Mouse (Mus musculus): ENCODE measurements at regions not wholly inside any gene's neighbourhood (a gene's known extent, or its start where the extent isn't known, plus 50 kb on each side); places are given as distances from the start of the nearest gene placed in this dataset.

- no peak overlapping the region for H3K9ac ChIP-seq (ENCODE audit: low read depth, low read length)
- H3K27ac ChIP-seq (ENCODE audit: low read depth, low read length): no peak overlapping the region
- no peak for DNase-seq (ENCODE audit: low spot score)
- H3K36me3 ChIP-seq (ENCODE audit: control insufficient read depth, insufficient read depth, low read length): no peaks in the 10 kb centered on the region
- no peaks in the 10 kb centered on the region for H3K27me3 ChIP-seq (ENCODE audit: control insufficient read depth, insufficient read depth, low read length)
- no peak overlapping the region for H3K4me2 ChIP-seq (replicated peaks; ENCODE audit: low read depth, low read length)
- no peaks in the 10 kb centered on the region for H3K9me3 ChIP-seq (ENCODE audit: control insufficient read depth, low read length)
- no peak overlapping the region for H3K4me3 ChIP-seq (ENCODE audit: low read depth, low read length)
- H3K4me1 ChIP-seq (replicated peaks; ENCODE audit: control insufficient read depth, insufficient read depth, low read length): no peaks in the 10 kb centered on the region
- 90% methylated on average over 15 of the region's 15 CpGs for WGBS
- no peak for ATAC-seq (ENCODE audit: low FRiP score)
These were observed 161.4 kb downstream of the Nucb2 start for GRCm38 (mm10) chr7:116665581-116665980.

- Histone ChIP-seq H3K4me1 (replicated peaks; ENCODE audit: control insufficient read depth, insufficient read depth, low read length) (no peaks in the 10 kb centered on the region), H3K4me2 (replicated peaks; ENCODE audit: low read depth, low read length) (no peak overlapping the region), H3K27ac (ENCODE audit: low read depth, low read length) (no peak overlapping the region), H3K36me3 (ENCODE audit: control insufficient read depth, insufficient read depth, low read length) (no peaks in the 10 kb centered on the region), H3K9me3 (ENCODE audit: control insufficient read depth, low read length) (no peaks in the 10 kb centered on the region), H3K4me3 (ENCODE audit: low read depth, low read length) (no peak overlapping the region), H3K9ac (ENCODE audit: low read depth, low read length) (no peak overlapping the region), H3K27me3 (ENCODE audit: control insufficient read depth, insufficient read depth, low read length) (no peaks in the 10 kb centered on the region)
- 71% methylated on average over 16 of the region's 16 CpGs for WGBS
- peak; percentile 3 for DNase-seq (ENCODE audit: low spot score)
- no peak for ATAC-seq (ENCODE audit: low FRiP score)
These were observed 170.2 kb downstream of the Nucb2 start for GRCm38 (mm10) chr7:116674199-116675019.

GRCm38 (mm10) chr7:116676696-116677095, 172.5 kb downstream of the Nucb2 start:
- H3K9ac ChIP-seq (ENCODE audit: low read depth, low read length): no peak overlapping the region
- no peaks in the 10 kb centered on the region for H3K27me3 ChIP-seq (ENCODE audit: control insufficient read depth, insufficient read depth, low read length)
- no peak overlapping the region for H3K4me2 ChIP-seq (replicated peaks; ENCODE audit: low read depth, low read length)
- H3K27ac ChIP-seq (ENCODE audit: low read depth, low read length): no peak overlapping the region
- no peaks in the 10 kb centered on the region for H3K9me3 ChIP-seq (ENCODE audit: control insufficient read depth, low read length)
- no peaks in the 10 kb centered on the region for H3K4me1 ChIP-seq (replicated peaks; ENCODE audit: control insufficient read depth, insufficient read depth, low read length)
- no peaks in the 10 kb centered on the region for H3K36me3 ChIP-seq (ENCODE audit: control insufficient read depth, insufficient read depth, low read length)
- ATAC-seq (ENCODE audit: low FRiP score) (no peak), DNase-seq (ENCODE audit: low spot score) (no peak)
- no peak overlapping the region for H3K4me3 ChIP-seq (ENCODE audit: low read depth, low read length)
- 82% methylated on average over 1 of the region's 1 CpGs for WGBS

GRCm38 (mm10) chr7:116679195-116679594, 175.0 kb downstream of the Nucb2 start:
- Histone ChIP-seq H3K4me2 (replicated peaks; ENCODE audit: low read depth, low read length) (no peak overlapping the region), H3K9ac (ENCODE audit: low read depth, low read length) (no peak overlapping the region), H3K4me1 (replicated peaks; ENCODE audit: control insufficient read depth, insufficient read depth, low read length) (no peaks in the 10 kb centered on the region), H3K27me3 (ENCODE audit: control insufficient read depth, insufficient read depth, low read length) (no peaks in the 10 kb centered on the region), H3K27ac (ENCODE audit: low read depth, low read length) (no peak overlapping the region), H3K36me3 (ENCODE audit: control insufficient read depth, insufficient read depth, low read length) (no peaks in the 10 kb centered on the region), H3K4me3 (ENCODE audit: low read depth, low read length) (no peak overlapping the region), H3K9me3 (ENCODE audit: control insufficient read depth, low read length) (no peaks in the 10 kb centered on the region)
- DNase-seq (ENCODE audit: low spot score) (no peak), ATAC-seq (ENCODE audit: low FRiP score) (no peak)
- 82% methylated on average over 4 of the region's 4 CpGs for WGBS

GRCm38 (mm10) chr7:116680523-116680922, 176.4 kb downstream of the Nucb2 start:
- H3K4me3 ChIP-seq (ENCODE audit: low read depth, low read length): no peak overlapping the region
- H3K9me3 ChIP-seq (ENCODE audit: control insufficient read depth, low read length): no peaks in the 10 kb centered on the region
- no peak overlapping the region for H3K27ac ChIP-seq (ENCODE audit: low read depth, low read length)
- ATAC-seq (ENCODE audit: low FRiP score): no peak
- 80% methylated on average over 3 of the region's 3 CpGs for WGBS
- H3K27me3 ChIP-seq (ENCODE audit: control insufficient read depth, insufficient read depth, low read length): no peaks in the 10 kb centered on the region
- no peaks in the 10 kb centered on the region for H3K4me1 ChIP-seq (replicated peaks; ENCODE audit: control insufficient read depth, insufficient read depth, low read length)
- H3K4me2 ChIP-seq (replicated peaks; ENCODE audit: low read depth, low read length): no peak overlapping the region
- H3K9ac ChIP-seq (ENCODE audit: low read depth, low read length): no peak overlapping the region
- no peaks in the 10 kb centered on the region for H3K36me3 ChIP-seq (ENCODE audit: control insufficient read depth, insufficient read depth, low read length)
- DNase-seq (ENCODE audit: low spot score): no peak

- no peak overlapping the region for H3K4me2 ChIP-seq (replicated peaks; ENCODE audit: low read depth, low read length)
- no peaks in the 10 kb centered on the region for H3K4me1 ChIP-seq (replicated peaks; ENCODE audit: control insufficient read depth, insufficient read depth, low read length)
- ATAC-seq (ENCODE audit: low FRiP score): no peak
- no peak overlapping the region for H3K4me3 ChIP-seq (ENCODE audit: low read depth, low read length)
- no peak for DNase-seq (ENCODE audit: low spot score)
- H3K27me3 ChIP-seq (ENCODE audit: control insufficient read depth, insufficient read depth, low read length): no peaks in the 10 kb centered on the region
- no peak overlapping the region for H3K9ac ChIP-seq (ENCODE audit: low read depth, low read length)
- H3K36me3 ChIP-seq (ENCODE audit: control insufficient read depth, insufficient read depth, low read length): no peaks in the 10 kb centered on the region
- 62% methylated on average over 8 of the region's 8 CpGs for WGBS
- H3K9me3 ChIP-seq (ENCODE audit: control insufficient read depth, low read length): no peaks in the 10 kb centered on the region
- no peak overlapping the region for H3K27ac ChIP-seq (ENCODE audit: low read depth, low read length)
These were observed 177.1 kb downstream of the Nucb2 start for GRCm38 (mm10) chr7:116681268-116681667.

- H3K4me1 ChIP-seq (replicated peaks; ENCODE audit: control insufficient read depth, insufficient read depth, low read length): no peaks in the 10 kb centered on the region
- WGBS: 75% methylated on average over 2 of the region's 2 CpGs
- DNase-seq (ENCODE audit: low spot score) (no peak), ATAC-seq (ENCODE audit: low FRiP score) (no peak)
- no peak overlapping the region for H3K4me2 ChIP-seq (replicated peaks; ENCODE audit: low read depth, low read length)
- H3K27ac ChIP-seq (ENCODE audit: low read depth, low read length): no peak overlapping the region
- H3K27me3 ChIP-seq (ENCODE audit: control insufficient read depth, insufficient read depth, low read length): no peaks in the 10 kb centered on the region
- H3K4me3 ChIP-seq (ENCODE audit: low read depth, low read length): no peak overlapping the region
- no peaks in the 10 kb centered on the region for H3K9me3 ChIP-seq (ENCODE audit: control insufficient read depth, low read length)
- no peak overlapping the region for H3K9ac ChIP-seq (ENCODE audit: low read depth, low read length)
- H3K36me3 ChIP-seq (ENCODE audit: control insufficient read depth, insufficient read depth, low read length): no peaks in the 10 kb centered on the region
These were observed 196.2 kb downstream of the Nucb2 start for GRCm38 (mm10) chr7:116700409-116700808.

- Histone ChIP-seq H3K4me2 (replicated peaks; ENCODE audit: low read depth, low read length) (no peak overlapping the region), H3K9me3 (ENCODE audit: control insufficient read depth, low read length) (no peaks in the 10 kb centered on the region), H3K27me3 (ENCODE audit: control insufficient read depth, insufficient read depth, low read length) (no peaks in the 10 kb centered on the region), H3K27ac (ENCODE audit: low read depth, low read length) (no peak overlapping the region), H3K4me1 (replicated peaks; ENCODE audit: control insufficient read depth, insufficient read depth, low read length) (no peaks in the 10 kb centered on the region), H3K9ac (ENCODE audit: low read depth, low read length) (no peak overlapping the region), H3K36me3 (ENCODE audit: control insufficient read depth, insufficient read depth, low read length) (no peaks in the 10 kb centered on the region), H3K4me3 (ENCODE audit: low read depth, low read length) (no peak overlapping the region)
- peak; percentile 91 for DNase-seq (ENCODE audit: low spot score)
- 48% methylated on average over 14 of the region's 14 CpGs for WGBS
- peak; percentile 64 for ATAC-seq (ENCODE audit: low FRiP score)
These were observed 197.5 kb downstream of the Nucb2 start for GRCm38 (mm10) chr7:116701466-116702342.
